Mouse (Mus musculus) adrenal gland, adult 2 months (tissue): ENCODE measurements around the gene Plcg1. TPM values are rescaled to one million over a fixed set of nuclear protein-coding genes. Genes with fewer than 3 reads are reported as not detected.

Experiments used
- DNase-seq: peaks from one replicate; pipeline ENCODE4 v3.0.0; 2021
- long read RNA-seq: library from polyadenylated mRNA; stranded (forward); transcript quantifications from one replicate; pipeline ENCODE4 v2.0.0, GENCODE M21; 2021
- polyA plus RNA-seq: library from polyadenylated mRNA; depleted of rRNA; stranded (reverse); fragments of >200 nt; gene quantifications from 2 replicates; pipeline ENCODE4 v1.2.3, GENCODE M21; 2012; rRNA removed
- total RNA-seq, 2 experiments: library from RNA; stranded (reverse); gene quantifications; 2 replicates each; pipeline ENCODE4 v1.2.3; 2021

The Plcg1 gene
- total RNA-seq (10 to 100 TPM; 49.1 to 52.3 TPM), polyA plus RNA-seq (28.3 and 61.1 TPM in 2 replicates)
- long read RNA-seq, partial matches to known transcripts: 9 of 15 reads
- long read RNA-seq, other reads (novel, unspliced or antisense): 6 of 15 reads

GRCm38 (mm10) chr2:160731117-160731838 is at the start of gene Plcg1:
TSS of gene Plcg1 (plus strand) at chr2:160731300.
- DNase-seq: peak; percentile 95

GRCm38 (mm10) chr2:160700271-160700670 is 30.8 kb upstream of the Plcg1 start:
- peak; percentile 69 for DNase-seq

- DNase-seq: no peak
Measured at GRCm38 (mm10) chr2:160701603-160702002, 29.5 kb upstream of the Plcg1 start.

GRCm38 (mm10) chr2:160702824-160703223 is 28.3 kb upstream of the Plcg1 start:
- DNase-seq: no peak

- no peak for DNase-seq
Measured at GRCm38 (mm10) chr2:160707673-160708072, 23.4 kb upstream of the Plcg1 start.

GRCm38 (mm10) chr2:160715463-160716030 is 15.6 kb upstream of the Plcg1 start:
- DNase-seq: no peak

GRCm38 (mm10) chr2:160717269-160717668 is 13.8 kb upstream of the Plcg1 start:
- no peak for DNase-seq

GRCm38 (mm10) chr2:160718811-160719210 is 12.3 kb upstream of the Plcg1 start:
- DNase-seq: no peak

GRCm38 (mm10) chr2:160722714-160723113 is 8.4 kb upstream of the Plcg1 start:
- no peak for DNase-seq

- no peak for DNase-seq
Measured at GRCm38 (mm10) chr2:160723613-160724375, 7.3 kb upstream of the Plcg1 start.

GRCm38 (mm10) chr2:160724536-160724935 is 6.6 kb upstream of the Plcg1 start:
- DNase-seq: no peak

- no peak for DNase-seq
Measured at GRCm38 (mm10) chr2:160725877-160726864, 4.9 kb upstream of the Plcg1 start.

- no peak for DNase-seq
Measured at GRCm38 (mm10) chr2:160728972-160729371, 2.1 kb upstream of the Plcg1 start.

- peak; percentile 34 for DNase-seq
Measured at GRCm38 (mm10) chr2:160729436-160729835, 1.7 kb upstream of the Plcg1 start.

- DNase-seq: peak; percentile 54
Measured at GRCm38 (mm10) chr2:160729851-160730796, 976 bp upstream of the Plcg1 start.

GRCm38 (mm10) chr2:160730797-160731116 is 343 bp upstream of the Plcg1 start:
- no peak for DNase-seq

- peak; percentile 69 for DNase-seq
Measured at GRCm38 (mm10) chr2:160731839-160732261, 750 bp downstream of the Plcg1 start.

- DNase-seq: no peak
Measured at GRCm38 (mm10) chr2:160732420-160732995, 1.4 kb downstream of the Plcg1 start.

GRCm38 (mm10) chr2:160733131-160733531 is 2.0 kb downstream of the Plcg1 start:
- DNase-seq: no peak

- no peak for DNase-seq
Measured at GRCm38 (mm10) chr2:160734331-160734730, 3.2 kb downstream of the Plcg1 start.
